Mouse (Mus musculus) C2C12 (cell line): ENCODE measurements around the gene Glod4.

ENCODE experiments used
- CTCF ChIP-seq: IDR thresholded peaks from one replicate; pipeline ENCODE4 v1.5.1; 2011; ENCODE audit not compliant: control insufficient read depth, insufficient read depth, insufficient read length
- MYOG ChIP-seq: IDR thresholded peaks from one replicate; pipeline ENCODE4 v1.6.1; 2011; ENCODE audit not compliant: control insufficient read depth, insufficient read length; ENCODE audit errors: extremely low read depth

DNA sequence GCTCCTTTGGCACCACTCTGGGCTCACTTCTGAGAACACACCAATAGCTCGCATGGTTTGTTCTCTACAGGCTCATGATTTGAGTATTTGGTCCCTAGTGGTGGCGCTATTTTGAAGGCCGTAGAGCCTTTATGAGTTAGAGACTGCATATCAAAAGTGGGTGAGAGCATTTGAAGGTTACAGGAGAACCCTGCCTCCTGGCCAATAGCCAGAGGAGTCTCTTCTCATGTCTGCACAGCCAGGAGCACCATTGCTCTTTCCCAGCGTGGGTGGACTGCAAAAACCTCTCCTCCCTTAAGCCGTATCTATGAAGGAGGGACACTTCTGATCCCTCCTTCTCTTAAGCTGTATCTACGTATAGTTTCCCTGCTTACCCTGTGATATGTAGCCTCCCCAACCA lies 166.2 kb downstream of the Glod4 start:
- TF ChIP-seq CTCF (no peak), MYOG (no peak)
